Mouse (Mus musculus): ENCODE data around the gene Nrg4. TPM values are rescaled to one million over a fixed set of nuclear protein-coding genes. Genes with fewer than 3 reads are reported as not detected.
"Not testable (repeated sequence)": the region's sequence is repeated elsewhere in the genome, so short reads cannot be mapped to it uniquely, and the experiment has no call there.

Nrg4 gene
- total and polyA plus RNA-seq, 2 experiments from 2014 or later = 1.8 TPM; not detected in 1

DNA sequence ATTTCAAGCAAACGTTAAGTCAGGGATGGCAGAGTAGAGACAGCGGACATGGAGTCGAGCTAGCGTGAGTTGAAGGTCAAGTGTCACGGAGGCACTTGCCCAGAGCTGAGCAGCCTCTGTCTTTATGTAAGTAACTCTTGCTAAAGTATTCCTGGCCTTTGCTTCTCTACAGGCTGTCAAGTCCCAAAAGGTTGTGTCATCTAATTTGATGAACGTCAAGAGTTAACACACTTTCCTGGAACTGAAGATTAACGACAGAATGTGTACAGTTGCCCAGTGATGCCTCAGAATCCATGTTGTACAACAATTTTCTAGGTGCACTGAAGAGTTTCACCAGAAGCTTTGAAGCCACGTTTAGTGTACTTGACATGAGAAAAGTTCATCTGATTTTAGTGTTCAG, 80.2 kb downstream of the Nrg4 start:
- Histone ChIP-seq H3K27ac (ENCODE audit: low read depth, low read length) (no peak overlapping the region), H3K9me3 (ENCODE audit: low read length) (no peaks in the 10 kb centered on the region), H3K4me3 (ENCODE audit: low read depth, low read length) (no peak overlapping the region), H3K36me3 (ENCODE audit: insufficient read depth, low read length) (no peaks in the 10 kb centered on the region), H3K4me1 (ENCODE audit: insufficient read depth, low read length) (no peaks in the 10 kb centered on the region), H3K9ac (replicated peaks; ENCODE audit: low read length, poor library complexity, severe bottlenecking) (no peak overlapping the region), H3K4me2 (ENCODE audit: low read depth, low read length, poor library complexity, severe bottlenecking) (no peak overlapping the region), H3K27me3 (ENCODE audit: insufficient read depth, low read length) (no peaks in the 10 kb centered on the region)
- no peak for TF ChIP-seq CTCF (IDR thresholded peaks at IDR 0.05)
- ATAC-seq (ENCODE audit: low FRiP score) = no peak
- WGBS = 76% methylated on average over 8 of the region's 8 CpGs
- no peak for DNase-seq (ENCODE audit: low spot score)

GRCm38 (mm10) chr9:55245057-55245750, 81.4 kb downstream of the Nrg4 start:
- H3K4me2 ChIP-seq (ENCODE audit: low read depth, low read length, poor library complexity, severe bottlenecking); H3K4me3 ChIP-seq (ENCODE audit: low read depth, low read length); H3K4me1 ChIP-seq (ENCODE audit: insufficient read depth, low read length); H3K36me3 ChIP-seq (ENCODE audit: insufficient read depth, low read length); ATAC-seq (ENCODE audit: low FRiP score); DNase-seq (ENCODE audit: low spot score); H3K27ac ChIP-seq (ENCODE audit: low read depth, low read length); H3K9ac ChIP-seq (replicated peaks; ENCODE audit: low read length, poor library complexity, severe bottlenecking); H3K27me3 ChIP-seq (ENCODE audit: insufficient read depth, low read length); H3K9me3 ChIP-seq (ENCODE audit: low read length): not testable (repeated sequence)
- WGBS = 93% methylated on average over 1 of the region's 1 CpGs

DNA sequence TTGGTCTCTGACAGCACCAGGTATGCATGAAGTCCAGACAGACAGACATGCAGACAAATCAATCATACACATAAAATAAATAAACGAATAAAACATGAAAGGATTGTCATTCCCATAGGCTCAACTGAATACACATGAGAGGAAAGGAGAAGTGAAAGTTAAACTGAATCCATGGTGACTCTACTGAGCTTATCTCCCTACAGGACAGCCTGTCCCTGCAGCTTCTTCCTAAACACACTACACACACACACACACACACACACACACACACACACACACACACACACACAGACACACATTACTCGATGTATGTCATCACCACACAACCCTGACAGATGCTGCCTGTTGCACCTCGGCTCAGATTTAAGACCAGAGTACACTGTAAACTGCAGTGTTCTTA, 82.6 kb downstream of the Nrg4 start:
- DNase-seq (ENCODE audit: low spot score) (no peak), ATAC-seq (ENCODE audit: low FRiP score) (no peak)
- Histone ChIP-seq H3K27me3 (ENCODE audit: insufficient read depth, low read length) (no peaks in the 10 kb centered on the region), H3K4me2 (ENCODE audit: low read depth, low read length, poor library complexity, severe bottlenecking) (no peak overlapping the region), H3K4me1 (ENCODE audit: insufficient read depth, low read length) (no peaks in the 10 kb centered on the region), H3K4me3 (ENCODE audit: low read depth, low read length) (no peak overlapping the region), H3K9ac (replicated peaks; ENCODE audit: low read length, poor library complexity, severe bottlenecking) (no peak overlapping the region), H3K9me3 (ENCODE audit: low read length) (no peaks in the 10 kb centered on the region), H3K27ac (ENCODE audit: low read depth, low read length) (no peak overlapping the region), H3K36me3 (ENCODE audit: insufficient read depth, low read length) (no peaks in the 10 kb centered on the region)
- WGBS = 91% methylated on average over 3 of the region's 3 CpGs
- no peak for TF ChIP-seq CTCF (IDR thresholded peaks at IDR 0.05)

GRCm38 (mm10) chr9:55243280-55243679, 83.4 kb downstream of the Nrg4 start:
- no peaks in the 10 kb centered on the region for H3K4me1 ChIP-seq (ENCODE audit: insufficient read depth, low read length)
- DNase-seq (ENCODE audit: low spot score) = no peak
- no peaks in the 10 kb centered on the region for H3K27me3 ChIP-seq (ENCODE audit: insufficient read depth, low read length)
- 76% methylated on average over 3 of the region's 3 CpGs for WGBS
- H3K36me3 ChIP-seq (ENCODE audit: insufficient read depth, low read length) = no peaks in the 10 kb centered on the region
- no peak overlapping the region for H3K4me3 ChIP-seq (ENCODE audit: low read depth, low read length)
- no peak for TF ChIP-seq CTCF (IDR thresholded peaks at IDR 0.05)
- H3K27ac ChIP-seq (ENCODE audit: low read depth, low read length) = no peak overlapping the region
- H3K9ac ChIP-seq (replicated peaks; ENCODE audit: low read length, poor library complexity, severe bottlenecking) = no peak overlapping the region
- H3K9me3 ChIP-seq (ENCODE audit: low read length) = no peaks in the 10 kb centered on the region
- no peak overlapping the region for H3K4me2 ChIP-seq (ENCODE audit: low read depth, low read length, poor library complexity, severe bottlenecking)
- no peak for ATAC-seq (ENCODE audit: low FRiP score)

- H3K4me1 ChIP-seq (ENCODE audit: insufficient read depth, low read length) = no peaks in the 10 kb centered on the region
- no peak overlapping the region for H3K9ac ChIP-seq (replicated peaks; ENCODE audit: low read length, poor library complexity, severe bottlenecking)
- WGBS = 41% methylated on average over 24 of the region's 24 CpGs
- H3K36me3 ChIP-seq (ENCODE audit: insufficient read depth, low read length) = no peaks in the 10 kb centered on the region
- H3K4me3 ChIP-seq (ENCODE audit: low read depth, low read length) = peak overlapping the region; percentile 15; the same call in 1 of the 2 replicates
- DNase-seq (ENCODE audit: low spot score) (no peak), ATAC-seq (ENCODE audit: low FRiP score) (no peak)
- TF ChIP-seq CTCF (IDR thresholded peaks at IDR 0.05) = no peak; the same call in 1 of the 2 replicates
- peak overlapping the region; percentile 44 for H3K4me2 ChIP-seq (ENCODE audit: low read depth, low read length, poor library complexity, severe bottlenecking)
- H3K9me3 ChIP-seq (ENCODE audit: low read length) = no peaks in the 10 kb centered on the region
- no peak overlapping the region for H3K27ac ChIP-seq (ENCODE audit: low read depth, low read length)
- no peaks in the 10 kb centered on the region for H3K27me3 ChIP-seq (ENCODE audit: insufficient read depth, low read length)
Observed at GRCm38 (mm10) chr9:55241863-55242685, 84.6 kb downstream of the Nrg4 start.

GRCm38 (mm10) chr9:55240852-55241251, 85.8 kb downstream of the Nrg4 start:
- ATAC-seq (ENCODE audit: low FRiP score) = no peak
- Histone ChIP-seq H3K27me3 (ENCODE audit: insufficient read depth, low read length) (no peaks in the 10 kb centered on the region), H3K4me1 (ENCODE audit: insufficient read depth, low read length) (no peaks in the 10 kb centered on the region), H3K36me3 (ENCODE audit: insufficient read depth, low read length) (no peaks in the 10 kb centered on the region), H3K27ac (ENCODE audit: low read depth, low read length) (no peak overlapping the region), H3K4me3 (ENCODE audit: low read depth, low read length) (no peak overlapping the region), H3K9me3 (ENCODE audit: low read length) (no peaks in the 10 kb centered on the region), H3K9ac (replicated peaks; ENCODE audit: low read length, poor library complexity, severe bottlenecking) (no peak overlapping the region), H3K4me2 (ENCODE audit: low read depth, low read length, poor library complexity, severe bottlenecking) (no peak overlapping the region)
- 90% methylated on average over 5 of the region's 5 CpGs for WGBS
- no peak for TF ChIP-seq CTCF (IDR thresholded peaks at IDR 0.05)
- DNase-seq (ENCODE audit: low spot score) = no peak

Measured in midbrain, postnatal 0 days (tissue).